Mouse (Mus musculus) lung, postnatal 0 days (tissue): ENCODE results near the gene Gm43302.
"Not testable (repeated sequence)": the region's sequence is repeated elsewhere in the genome, so short reads cannot be mapped to it uniquely, and the experiment has no call there.

Experiments
- CTCF ChIP-seq: IDR thresholded peaks from 2 replicates; pipeline ENCODE4 v1.5.1; 2016; ENCODE audit warnings: antibody characterized with exemption, mild to moderate bottlenecking
- EP300 ChIP-seq: IDR thresholded peaks from 2 replicates; pipeline ENCODE4 v1.6.1; 2016; ENCODE audit warnings: antibody characterized with exemption, mild to moderate bottlenecking, control low read depth

GRCm38 (mm10) chr5:105238402-105238801, 55.1 kb downstream of the Gm43302 start:
- not testable (repeated sequence) for TF ChIP-seq CTCF, EP300
